Mouse (Mus musculus) lung, adult 10 weeks (tissue): ENCODE data around the gene Cyp4a10. TPM values are rescaled to one million over a fixed set of nuclear protein-coding genes. Genes with fewer than 3 reads are reported as not detected.

Experiments
- polyA plus RNA-seq: library from polyadenylated mRNA; stranded (reverse); fragments of 350-450 nt; fragmentation: Illumina TruSeq; extraction: RNeasy Lipid Tissue Mini Kit (QIAGEN cat#74804); gene quantifications from one replicate; pipeline ENCODE4 v1.2.3, GENCODE M21; 2014; ENCODE audit warnings: low read depth, low replicate concordance; ENCODE audit not compliant: insufficient read depth

The Cyp4a10 gene
- not detected for polyA plus RNA-seq

DNA sequence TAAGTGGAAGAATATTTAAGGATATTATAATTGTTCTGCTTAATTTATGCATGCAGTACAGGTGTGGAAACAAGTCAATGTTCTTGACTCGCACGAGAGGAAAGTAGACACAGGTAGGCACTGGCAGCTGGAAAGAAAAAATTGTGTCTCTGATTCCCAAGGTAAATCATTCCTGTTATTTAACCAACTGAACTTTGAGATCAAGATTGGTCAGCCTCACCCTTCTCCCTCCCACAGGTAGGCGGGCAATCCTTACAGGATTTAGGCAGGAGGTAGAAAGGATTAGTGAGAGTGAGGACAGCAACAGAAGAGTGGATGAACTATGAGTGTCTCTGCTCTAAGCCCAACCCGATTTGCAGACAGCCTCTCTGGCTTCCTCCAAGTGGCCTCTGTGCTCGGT is at the start of gene Cyp4a10:
Gene Cyp4a10, plus strand, starts transcription at position 265 of the 400 bp plus-strand sequence.

DNA sequence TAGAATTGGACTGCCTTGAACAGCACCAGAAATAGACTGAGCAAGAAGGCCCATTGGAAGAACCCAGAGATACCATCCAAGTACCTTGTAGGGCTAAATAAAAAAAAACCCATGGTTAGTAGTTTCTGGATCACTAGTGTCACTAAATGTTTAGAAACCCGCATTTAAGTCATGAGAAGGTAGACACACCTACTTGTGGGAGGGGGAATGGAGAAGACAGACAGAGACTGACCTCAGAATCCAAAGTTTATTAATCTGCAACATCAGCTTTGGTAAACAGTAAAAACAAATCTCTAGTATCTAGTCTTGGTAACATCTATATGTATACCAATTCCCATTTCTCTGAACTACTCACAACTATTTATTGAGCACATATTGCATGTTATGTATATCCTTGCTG is 22.1 kb upstream of the Cyp4a10 start, which contains the start of gene Cyp4a14:
Gene Cyp4a14, minus strand, starts transcription at position 142 of the 400 bp plus-strand sequence.

DNA sequence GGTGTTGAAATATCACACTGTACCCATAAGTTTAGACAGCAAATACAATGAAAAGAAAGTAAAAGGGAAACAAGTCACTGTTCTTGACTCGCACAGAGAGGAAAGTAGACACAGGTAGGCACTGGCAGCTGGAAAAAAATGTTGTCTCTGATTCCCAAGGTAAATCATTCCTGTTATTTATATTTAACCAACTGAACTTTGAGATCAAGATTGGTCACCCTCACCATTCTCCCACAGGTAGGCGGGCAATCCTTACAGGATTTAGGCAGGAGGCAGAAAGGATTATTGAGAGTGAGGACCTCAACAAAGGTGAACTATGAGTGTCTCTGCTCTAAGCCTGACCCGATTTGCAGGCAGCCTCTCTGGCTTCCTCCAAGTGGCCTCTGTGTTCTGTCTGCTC is 45.3 kb downstream of the Cyp4a10 start, which contains the start of gene Cyp4a31:
Gene Cyp4a31, plus strand, starts transcription at position 249 of the 400 bp plus-strand sequence.

Other genes starting within 250 kb of the Cyp4a10 start
- gene Cyp4a12a, start 219.2 kb upstream of the Cyp4a10 start, polyA plus RNA-seq = not detected
- 0.92 TPM for gene Cyp4a12b, start 106.6 kb upstream of the Cyp4a10 start, polyA plus RNA-seq
- not detected for gene Cyp4a30b, start 65.7 kb upstream of the Cyp4a10 start, polyA plus RNA-seq
- gene Cyp4a14, start 22.1 kb upstream of the Cyp4a10 start, polyA plus RNA-seq = not detected
- not detected for gene Cyp4a31, start 45.4 kb downstream of the Cyp4a10 start, polyA plus RNA-seq
- not detected for gene Cyp4a32, start 82.7 kb downstream of the Cyp4a10 start, polyA plus RNA-seq
- 531 TPM for gene Cyp4b1, start 129.5 kb downstream of the Cyp4a10 start, polyA plus RNA-seq
- gene Efcab14, start 219.5 kb downstream of the Cyp4a10 start, polyA plus RNA-seq = 17.4 TPM